Mouse (Mus musculus): ENCODE results near the gene Fgfr2.

GRCm38 (mm10) chr7:132921971-132922370 is 201.2 kb downstream of the Fgfr2 start:
- TF ChIP-seq CTCF (IDR thresholded peaks at IDR 0.05; ENCODE audit: low read depth): no peak
- TF ChIP-seq EP300 (IDR thresholded peaks at IDR 0.05; ENCODE audit: low read depth): no peak

Measured in liver, postnatal 0 days (tissue).